Mouse (Mus musculus) heart, postnatal 0 days (tissue): ENCODE data around the gene Flii.

Experiments
- CTCF ChIP-seq: IDR thresholded peaks from 2 replicates; pipeline ENCODE4 v1.5.1; 2016; ENCODE audit warnings: antibody characterized with exemption, control low read depth, low read depth
- EP300 ChIP-seq: IDR thresholded peaks from 2 replicates; pipeline ENCODE4 v1.6.1; 2016; ENCODE audit warnings: antibody characterized with exemption, low read depth

GRCm38 (mm10) chr11:60701611-60702010 lies 25.5 kb downstream of the Flii start:
- TF ChIP-seq CTCF (no peak), EP300 (no peak)
